Mouse (Mus musculus): ENCODE measurements around the gene Mapkap1. TPM values are rescaled to one million over a fixed set of nuclear protein-coding genes. Genes with fewer than 3 reads are reported as not detected.

The Mapkap1 gene
- total RNA-seq, 2 experiments from 2014 or later, result 61.2 to 64.2 TPM

DNA sequence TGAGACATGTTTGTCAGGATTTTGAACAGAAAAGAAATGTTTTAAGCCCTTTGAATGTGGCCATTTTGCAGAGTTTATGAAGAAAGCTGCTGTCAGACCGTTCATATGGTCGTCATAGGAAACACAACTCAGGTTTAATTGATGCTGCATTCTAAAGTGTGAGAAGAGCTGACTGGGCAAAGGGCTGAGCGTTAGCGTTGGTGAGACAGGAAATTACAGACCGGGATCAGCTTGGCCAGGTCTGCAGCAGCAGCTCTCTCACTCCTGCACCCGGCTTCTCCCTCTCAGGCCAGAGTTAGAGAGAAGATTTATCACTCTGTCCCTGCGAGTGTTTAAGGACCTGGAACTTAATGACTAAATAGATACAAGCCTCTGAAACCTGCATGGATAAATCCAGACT is 194.2 kb downstream of the Mapkap1 start:
- no peak for TF ChIP-seq CTCF (IDR thresholded peaks at IDR 0.05)
- intact Hi-C loops (cut with DNase I), result no loop called here
- H3K4me3 ChIP-seq, result no peak overlapping the region
- DNase-seq (ENCODE audit: extremely low spot score in 1 of 2, low spot score in 2 of 2), result no peak
- H3K27ac ChIP-seq, result no peak overlapping the region

DNA sequence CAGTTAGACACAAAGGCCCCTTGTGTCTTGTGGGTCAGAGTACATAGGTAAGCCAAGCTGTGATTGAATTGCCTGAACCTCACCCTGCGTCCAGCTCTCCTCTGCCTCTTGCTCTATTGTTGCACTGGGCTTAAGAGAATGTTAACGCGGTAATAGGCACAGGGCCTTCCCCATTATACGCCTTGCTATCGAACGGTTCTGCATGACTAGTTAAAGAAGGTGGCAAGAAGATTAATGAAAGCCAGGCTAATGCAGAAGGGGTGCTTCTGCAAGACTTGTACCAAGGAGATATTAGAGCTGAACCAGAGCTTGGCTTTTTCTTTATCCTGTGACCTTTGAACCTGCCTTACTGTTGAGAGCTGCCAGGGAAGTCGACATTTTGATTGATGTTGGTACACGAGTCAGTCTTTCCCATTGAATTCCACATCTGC is 195.6 kb downstream of the Mapkap1 start:
- H3K4me3 ChIP-seq, result no peak overlapping the region
- intact Hi-C loops (cut with DNase I), result no loop called here
- H3K27ac ChIP-seq, result no peak overlapping the region
- DNase-seq (ENCODE audit: extremely low spot score in 1 of 2, low spot score in 2 of 2), result no peak
- no peak for TF ChIP-seq CTCF (IDR thresholded peaks at IDR 0.05)

DNA sequence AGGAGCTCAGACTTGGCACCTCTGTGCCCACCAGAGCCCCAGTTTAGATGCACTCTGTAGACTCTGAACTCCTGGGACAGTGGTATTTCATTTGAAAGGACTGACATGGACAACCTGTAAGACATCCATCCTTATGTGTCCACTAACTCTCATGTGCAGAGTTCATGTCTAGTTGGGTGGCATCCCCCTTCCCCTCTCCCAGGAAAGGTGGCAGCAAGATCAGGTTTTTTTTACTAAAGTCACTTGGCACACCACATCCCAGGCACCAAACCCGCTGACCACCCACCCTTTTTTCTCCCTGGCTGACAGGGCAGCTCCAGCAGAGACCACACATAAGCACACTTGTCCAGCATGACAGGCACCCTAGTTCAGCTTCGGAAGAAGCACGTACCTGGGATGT is 196.3 kb downstream of the Mapkap1 start:
- no peak for DNase-seq (ENCODE audit: extremely low spot score in 1 of 2, low spot score in 2 of 2)
- Histone ChIP-seq H3K27ac (no peak overlapping the region), H3K4me3 (no peak overlapping the region)
- no peak for TF ChIP-seq CTCF (IDR thresholded peaks at IDR 0.05)
- intact Hi-C loops (cut with DNase I), result no loop called here

GRCm38 (mm10) chr2:34603653-34604214 is 197.2 kb downstream of the Mapkap1 start:
- intact Hi-C loops (cut with DNase I), result no loop called here
- DNase-seq (ENCODE audit: extremely low spot score in 1 of 2, low spot score in 2 of 2), result no peak
- TF ChIP-seq CTCF (IDR thresholded peaks at IDR 0.05), result no peak
- Histone ChIP-seq H3K4me3 (no peak overlapping the region), H3K27ac (no peak overlapping the region)

DNA sequence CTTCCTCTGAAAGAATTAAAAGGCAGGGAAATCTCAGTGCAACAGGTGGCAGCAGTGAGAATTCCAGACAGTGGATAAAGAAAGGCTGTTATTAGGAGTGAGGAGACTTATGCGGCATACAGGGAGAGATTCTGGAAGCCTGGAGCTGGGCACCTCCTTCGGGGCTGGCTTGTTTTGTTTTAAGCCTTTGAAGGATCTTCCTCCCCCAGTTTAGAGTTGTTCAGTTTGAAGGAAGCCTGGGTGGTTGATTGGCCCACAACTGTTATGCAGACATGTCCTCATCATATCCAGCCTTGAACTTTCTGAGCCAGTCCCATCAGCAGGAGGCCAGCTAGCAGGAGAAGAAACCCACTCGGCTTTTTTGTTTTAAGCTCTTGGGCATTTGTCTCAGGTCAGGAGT is 198.5 kb downstream of the Mapkap1 start:
- TF ChIP-seq CTCF (IDR thresholded peaks at IDR 0.05), result no peak
- no peak overlapping the region for H3K4me3 ChIP-seq
- no peak overlapping the region for H3K27ac ChIP-seq
- intact Hi-C loops (cut with DNase I), result no loop called here
- no peak for DNase-seq (ENCODE audit: extremely low spot score in 1 of 2, low spot score in 2 of 2)

- intact Hi-C loops (cut with DNase I), result no loop called here
- Histone ChIP-seq H3K4me3 (no peak overlapping the region), H3K27ac (no peak overlapping the region)
- TF ChIP-seq CTCF (IDR thresholded peaks at IDR 0.05), result no peak
- no peak for DNase-seq (ENCODE audit: extremely low spot score in 1 of 2, low spot score in 2 of 2)
Observed at GRCm38 (mm10) chr2:34608917-34609316, 202.3 kb downstream of the Mapkap1 start.

DNA sequence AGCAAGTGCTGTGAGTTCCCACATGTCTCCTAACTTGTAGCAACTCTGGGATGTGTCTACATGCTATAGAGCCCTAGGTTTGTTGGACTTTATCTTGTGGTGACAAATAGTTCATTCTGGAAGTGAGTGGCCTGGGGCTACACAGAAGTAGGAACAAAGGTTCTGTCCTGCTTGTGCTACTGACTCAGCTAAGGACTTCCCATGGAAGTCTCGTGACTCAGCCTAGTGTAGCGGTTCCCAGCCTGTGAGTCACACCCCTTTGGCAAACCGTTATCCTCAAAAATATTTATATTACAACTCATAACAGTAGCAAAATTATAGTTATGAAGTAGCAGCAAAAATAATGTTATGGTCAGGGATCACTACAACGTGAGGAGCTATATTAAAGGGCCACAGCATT is 202.9 kb downstream of the Mapkap1 start:
- no peak for TF ChIP-seq CTCF (IDR thresholded peaks at IDR 0.05)
- intact Hi-C loops (cut with DNase I), result no loop called here

DNA sequence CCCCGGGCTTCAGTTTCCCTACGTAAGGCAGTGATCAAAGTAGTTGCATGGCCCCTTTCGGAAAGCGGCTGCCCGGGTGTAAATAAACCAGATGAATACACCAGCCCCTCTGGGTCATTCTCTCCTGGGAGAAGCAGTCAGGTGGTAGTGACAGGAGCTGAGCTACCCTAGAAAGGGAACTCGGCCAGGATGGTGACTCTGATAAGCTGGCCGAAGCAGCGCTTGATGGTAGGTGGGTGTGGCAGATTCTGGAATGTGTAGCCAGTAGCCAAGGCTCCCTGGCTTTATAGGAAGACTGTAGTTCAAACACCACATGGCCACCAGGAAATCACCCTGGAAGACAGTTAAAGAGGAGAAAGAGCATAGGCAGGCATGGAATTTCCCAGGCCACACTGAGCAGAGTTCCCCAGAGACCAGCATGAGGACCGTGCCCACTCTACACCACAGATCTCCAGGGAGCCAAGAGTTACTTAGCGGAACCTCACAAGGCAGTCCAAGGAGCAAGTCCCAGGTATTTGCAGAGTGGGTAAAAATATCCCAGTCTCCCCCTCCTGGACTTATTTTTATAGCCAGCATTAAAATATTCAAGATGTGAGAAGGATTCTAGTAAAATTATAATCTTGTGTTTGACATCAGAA is 214.3 kb downstream of the Mapkap1 start:
- no peak for TF ChIP-seq CTCF (IDR thresholded peaks at IDR 0.05)
- H3K4me3 ChIP-seq, result no peak overlapping the region
- H3K27ac ChIP-seq, result no peak overlapping the region
- intact Hi-C loops (cut with DNase I), result no loop called here
- DNase-seq (ENCODE audit: extremely low spot score in 1 of 2, low spot score in 2 of 2), result no peak

More for the DNA sequence above, 202.9 kb downstream of the Mapkap1 start:
- Histone ChIP-seq H3K27ac (no peak overlapping the region), H3K4me3 (no peak overlapping the region)
- no peak for DNase-seq (ENCODE audit: extremely low spot score in 1 of 2, low spot score in 2 of 2)

- Histone ChIP-seq H3K4me3 (no peak overlapping the region), H3K27ac (no peak overlapping the region)
- no peak for DNase-seq (ENCODE audit: extremely low spot score in 1 of 2, low spot score in 2 of 2)
- no peak for TF ChIP-seq CTCF (IDR thresholded peaks at IDR 0.05)
- intact Hi-C loops (cut with DNase I), result no loop called here
Observed at GRCm38 (mm10) chr2:34621485-34621884, 214.9 kb downstream of the Mapkap1 start.

DNA sequence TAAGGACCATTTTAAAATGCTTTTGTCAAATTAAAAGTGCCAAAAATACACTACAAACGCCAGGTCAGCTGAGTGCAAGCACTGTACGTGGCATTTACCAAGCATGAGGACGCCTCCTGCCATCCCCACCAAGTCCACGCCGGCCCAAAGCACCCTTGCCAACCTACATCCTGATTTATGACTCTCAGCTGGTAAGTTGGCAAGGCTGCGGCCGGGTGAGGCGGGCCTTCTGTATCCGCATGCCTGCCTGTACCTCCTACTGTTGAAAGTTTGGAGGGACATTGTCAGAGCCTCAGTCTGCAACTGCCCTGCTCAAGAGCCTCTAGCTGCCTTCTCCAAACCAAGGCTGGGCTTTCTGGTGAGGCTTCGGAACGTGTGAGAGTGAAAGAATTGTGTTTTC is 215.9 kb downstream of the Mapkap1 start:
- no peak for DNase-seq (ENCODE audit: extremely low spot score in 1 of 2, low spot score in 2 of 2)
- no peak overlapping the region for H3K27ac ChIP-seq
- H3K4me3 ChIP-seq, result no peak overlapping the region
- intact Hi-C loops (cut with DNase I), result no loop called here
- no peak for TF ChIP-seq CTCF (IDR thresholded peaks at IDR 0.05)

- Histone ChIP-seq H3K27ac (no peak overlapping the region), H3K4me3 (no peak overlapping the region)
- no peak for DNase-seq (ENCODE audit: extremely low spot score in 1 of 2, low spot score in 2 of 2)
- intact Hi-C loops (cut with DNase I), result no loop called here
- TF ChIP-seq CTCF (IDR thresholded peaks at IDR 0.05), result no peak
Observed at GRCm38 (mm10) chr2:34623181-34623580, 216.6 kb downstream of the Mapkap1 start.

DNA sequence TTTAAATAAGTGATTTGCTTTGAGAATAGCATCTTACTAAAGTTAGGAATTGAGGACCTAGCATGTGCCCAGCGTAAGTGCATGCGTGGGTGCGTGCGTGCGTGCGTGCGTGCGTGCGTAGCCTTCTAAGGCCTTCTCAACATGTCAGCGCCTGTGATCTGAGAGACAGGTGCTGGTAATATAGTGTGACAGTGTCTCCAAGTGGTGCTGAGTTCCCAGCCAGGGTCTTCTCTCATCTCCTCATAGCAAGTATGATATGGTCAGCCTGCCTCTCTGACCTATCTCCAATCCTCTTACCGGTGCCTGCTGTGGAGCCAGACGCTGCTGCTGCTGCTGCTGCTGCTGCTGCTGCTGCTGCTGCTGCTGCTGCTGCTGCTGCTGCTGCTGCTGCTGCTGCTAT is 217.5 kb downstream of the Mapkap1 start:
- intact Hi-C loops (cut with DNase I), result no loop called here
- no peak for DNase-seq (ENCODE audit: extremely low spot score in 1 of 2, low spot score in 2 of 2)
- Histone ChIP-seq H3K27ac (no peak overlapping the region), H3K4me3 (no peak overlapping the region)
- no peak for TF ChIP-seq CTCF (IDR thresholded peaks at IDR 0.05)
